Mouse (Mus musculus) embryonic fibroblast, embryonic 13.5 days (primary cell): ENCODE results near the gene Kcnh7.

ENCODE experiments used
- CTCF ChIP-seq: IDR thresholded peaks from 2 replicates; pipeline ENCODE4 v1.5.1; 2011; ENCODE audit warnings: mild to moderate bottlenecking, control low read depth, low read length, moderate library complexity, borderline replicate concordance; ENCODE audit not compliant: insufficient read depth
- POLR2A ChIP-seq: IDR thresholded peaks from 2 replicates; pipeline ENCODE4 v1.6.1; 2011; ENCODE audit warnings: low read depth, mild to moderate bottlenecking, control low read depth, low read length, moderate library complexity

DNA sequence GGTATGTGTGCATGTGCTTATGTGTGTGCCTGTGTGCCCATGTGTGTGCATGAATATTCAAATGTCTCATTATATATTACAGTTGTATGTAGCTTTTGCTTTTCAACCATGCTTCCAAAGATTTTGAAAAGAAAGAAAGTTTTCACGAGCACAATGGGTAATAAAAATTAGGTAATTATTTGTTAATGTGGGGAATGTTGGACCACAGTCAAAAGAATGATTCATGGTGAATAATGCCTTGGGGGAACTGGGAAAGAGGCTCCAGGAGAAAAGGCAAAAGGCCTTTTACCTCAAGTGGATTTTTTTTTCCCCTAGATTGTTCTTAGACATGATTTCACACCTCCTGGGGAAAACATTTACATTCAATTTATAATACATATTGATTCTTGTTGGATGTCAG, 458.1 kb downstream of the Kcnh7 start:
- TF ChIP-seq CTCF (no peak), POLR2A (no peak)
